Mouse (Mus musculus) G1E (cell line): ENCODE results near the gene Vcl. TPM values are rescaled to one million over a fixed set of nuclear protein-coding genes. Genes with fewer than 3 reads are reported as not detected.

Experiments
- ATAC-seq: 2 replicates; pipeline ENCODE4 v1.8.0; 2016; ENCODE audit warnings: mild to moderate bottlenecking; ENCODE audit not compliant: insufficient number of reproducible peaks, poor library complexity, low FRiP score, severe bottlenecking; ENCODE audit errors: extremely low read depth
- DNase-seq: peaks from one replicate; pipeline ENCODE4 v3.0.0; 2012; ENCODE audit warnings: low spot score
- H3K27me3 ChIP-seq: 2 replicates; pipeline ENCODE4 v1.6.1; 2012; ENCODE audit warnings: mild to moderate bottlenecking, low read length, inconsistent platforms; ENCODE audit not compliant: insufficient read depth
- H3K36me3 ChIP-seq: replicated peaks from 2 replicates; pipeline ENCODE3; 2012; ENCODE audit warnings: mild to moderate bottlenecking, inconsistent platforms
- H3K4me1 ChIP-seq: 2 replicates; pipeline ENCODE4 v1.6.1; 2012; ENCODE audit warnings: low read depth, low read length, inconsistent platforms, mixed read lengths; ENCODE audit not compliant: insufficient read depth
- H3K4me3 ChIP-seq: 2 replicates; pipeline ENCODE4 v1.5.1; 2012; ENCODE audit warnings: low read depth, mild to moderate bottlenecking, inconsistent platforms, low read length, moderate library complexity, mixed read lengths
- H3K9me3 ChIP-seq: replicated peaks from 2 replicates; pipeline ENCODE4 v1.6.1; 2012; ENCODE audit warnings: inconsistent platforms
- CTCF ChIP-seq: IDR thresholded peaks from 2 replicates; pipeline ENCODE4 v1.5.1; 2012; ENCODE audit warnings: low read depth, low read length, inconsistent platforms, mixed read lengths
- GATA1 ChIP-seq: IDR thresholded peaks from 2 replicates; pipeline ENCODE4 v1.6.1; 2012; ENCODE audit warnings: borderline replicate concordance, low read length, inconsistent platforms, mixed read lengths
- GATA2 ChIP-seq: IDR thresholded peaks from 2 replicates; pipeline ENCODE4 v1.6.1; 2012; ENCODE audit warnings: low read depth, low read length, inconsistent platforms, borderline replicate concordance
- POLR2AphosphoS5 ChIP-seq: IDR thresholded peaks from 2 replicates; pipeline ENCODE4 v1.6.1; 2012; ENCODE audit warnings: low read depth, low read length, inconsistent platforms; ENCODE audit not compliant: insufficient replicate concordance
- TAL1 ChIP-seq: conservative IDR thresholded peaks from 2 replicates; pipeline ENCODE4 v1.6.1; 2012; ENCODE audit warnings: low read depth, low read length, inconsistent platforms, mixed read lengths
- polyA plus RNA-seq: library from polyadenylated mRNA; stranded (reverse); fragments of >175 nt; gene quantifications from 2 replicates; pipeline ENCODE4 v1.2.3, GENCODE M21; 2012
- total RNA-seq, 2 experiments: library from RNA; stranded (forward) in 1 of 2; stranded (reverse) in 1 of 2; fragments of 200-1000 nt in 1 of 2; fragments of >200 nt in 1 of 2; fragmentation: Nextera tagmentation in 1 of 2; gene quantifications; 2 replicates each; pipeline ENCODE4 v1.2.3; 2014 to 2017

The Vcl gene
- total and polyA plus RNA-seq, 3 experiments: 36.9 to 125 (median 47.3) TPM

DNA sequence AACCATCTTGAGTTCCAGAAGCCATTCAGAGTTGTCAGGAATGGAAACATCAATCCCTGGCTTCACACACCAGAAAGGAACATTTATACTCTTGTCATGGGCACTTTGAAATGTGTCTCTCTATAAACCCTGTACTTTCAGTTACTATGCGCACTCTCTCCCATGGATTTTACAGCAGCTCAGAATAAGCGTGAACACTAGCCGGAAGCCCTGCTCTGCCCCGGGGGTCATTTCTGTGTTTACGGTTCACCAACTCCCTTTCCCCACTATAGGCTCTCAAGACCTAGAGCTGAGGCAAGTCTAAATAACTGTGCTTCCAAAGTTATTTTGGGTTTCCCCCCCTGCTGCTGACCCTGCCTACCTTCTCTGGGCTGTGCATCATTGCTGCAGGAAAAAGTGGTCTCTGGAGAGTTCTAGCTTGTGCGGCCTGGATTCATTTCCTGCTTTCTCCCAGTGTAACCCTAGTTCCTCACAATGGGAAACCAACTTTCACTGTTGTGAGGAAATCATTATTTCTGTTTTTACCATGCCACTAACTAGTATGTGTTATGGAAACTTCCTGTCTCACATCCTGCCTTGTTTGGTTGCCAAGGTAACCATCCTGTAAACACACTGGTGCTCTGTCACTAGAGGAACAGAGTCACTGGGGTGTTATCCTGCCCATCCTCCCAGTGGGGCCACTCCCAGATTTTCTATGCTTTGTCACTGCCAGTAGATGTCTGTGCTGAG, 102.7 kb downstream of the Vcl start:
- no peak overlapping the region for H3K4me3 ChIP-seq
- no peaks in the 10 kb centered on the region for H3K27me3 ChIP-seq
- no peak for ATAC-seq
- H3K9me3 ChIP-seq: no peaks in the 10 kb centered on the region
- H3K36me3 ChIP-seq: peaks cover 88% of the 10 kb centered on the region
- TF ChIP-seq TAL1: no peak
- TF ChIP-seq CTCF: no peak
- no peak for TF ChIP-seq GATA2
- TF ChIP-seq POLR2AphosphoS5: no peak
- TF ChIP-seq GATA1: no peak
- DNase-seq: no peak
- no peaks in the 10 kb centered on the region for H3K4me1 ChIP-seq

DNA sequence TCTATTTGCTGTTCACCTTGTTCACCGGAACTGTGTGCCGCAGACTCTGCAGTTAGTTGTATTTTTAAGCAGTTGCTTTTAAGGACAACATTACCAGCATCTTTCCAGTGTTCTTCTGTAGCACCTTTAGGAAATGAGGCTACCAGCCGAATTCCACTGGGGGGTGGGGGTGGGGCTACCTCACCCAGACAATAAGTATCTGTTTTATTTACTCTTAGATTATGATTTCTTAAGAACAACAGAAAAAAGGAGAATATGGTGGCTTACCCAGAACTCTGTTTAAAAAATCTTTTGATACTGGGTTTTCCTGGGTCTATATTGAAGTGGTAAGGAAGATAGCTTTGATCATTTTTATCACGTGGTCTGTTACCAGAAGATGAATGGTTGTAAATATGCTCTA, 105.1 kb downstream of the Vcl start:
- H3K27me3 ChIP-seq: no peaks in the 10 kb centered on the region
- H3K9me3 ChIP-seq: no peaks in the 10 kb centered on the region
- H3K4me1 ChIP-seq: no peaks in the 10 kb centered on the region
- DNase-seq (no peak), ATAC-seq (no peak)
- H3K36me3 ChIP-seq: peaks cover 86% of the 10 kb centered on the region
- no peak overlapping the region for H3K4me3 ChIP-seq
- TF ChIP-seq GATA2 (no peak), POLR2AphosphoS5 (no peak), TAL1 (no peak), GATA1 (no peak), CTCF (no peak)

DNA sequence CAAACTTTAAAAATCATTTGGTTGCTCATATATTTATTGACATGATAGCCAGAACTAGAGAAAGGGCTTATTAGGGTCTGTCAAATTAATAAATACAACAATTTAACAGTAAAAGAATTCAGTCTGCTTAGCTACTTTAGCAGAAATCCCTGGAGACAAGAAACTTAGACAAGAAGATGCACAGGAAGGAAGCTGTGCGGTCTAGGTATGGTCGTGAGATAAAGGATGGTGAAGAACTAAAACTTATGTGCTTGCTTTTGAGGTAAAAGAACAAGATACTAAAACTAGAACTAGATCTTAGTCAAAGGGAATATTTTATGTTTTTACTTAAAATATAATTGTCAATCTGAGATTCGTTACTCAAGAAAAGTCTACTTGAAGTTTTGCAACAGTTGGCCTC, 105.6 kb downstream of the Vcl start:
- no peaks in the 10 kb centered on the region for H3K9me3 ChIP-seq
- no peak for DNase-seq
- no peak for ATAC-seq
- H3K4me1 ChIP-seq: no peaks in the 10 kb centered on the region; the same call in 1 of the 2 replicates
- no peak overlapping the region for H3K4me3 ChIP-seq
- no peaks in the 10 kb centered on the region for H3K27me3 ChIP-seq
- peaks cover 86% of the 10 kb centered on the region for H3K36me3 ChIP-seq
- TF ChIP-seq CTCF (no peak), POLR2AphosphoS5 (no peak), TAL1 (no peak), GATA2 (no peak), GATA1 (no peak)

DNA sequence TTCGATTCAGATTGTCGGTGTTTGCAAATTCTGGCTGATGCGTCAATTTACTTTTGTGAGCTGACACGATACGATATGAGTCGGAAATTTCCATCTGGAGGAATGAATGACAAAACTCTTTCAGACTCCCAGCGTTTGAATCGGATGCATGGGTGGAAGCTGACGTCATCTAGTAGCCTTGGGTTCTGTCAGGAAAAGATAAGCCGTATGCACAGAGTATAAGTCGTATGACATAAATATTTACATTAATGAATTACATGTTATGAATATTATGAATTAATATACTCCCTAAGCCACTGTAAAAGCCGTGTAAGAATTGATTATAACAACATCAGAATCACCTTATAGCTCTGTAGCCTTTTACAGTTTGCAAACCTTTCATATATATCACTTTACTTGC, 109.9 kb downstream of the Vcl start:
- no peaks in the 10 kb centered on the region for H3K27me3 ChIP-seq
- ATAC-seq (no peak), DNase-seq (no peak)
- TF ChIP-seq GATA1 (no peak), CTCF (no peak), POLR2AphosphoS5 (no peak), GATA2 (no peak), TAL1 (no peak)
- peaks cover 79% of the 10 kb centered on the region for H3K36me3 ChIP-seq
- peaks cover 8% of the 10 kb centered on the region for H3K4me1 ChIP-seq
- H3K9me3 ChIP-seq: no peaks in the 10 kb centered on the region
- H3K4me3 ChIP-seq: no peak overlapping the region

DNA sequence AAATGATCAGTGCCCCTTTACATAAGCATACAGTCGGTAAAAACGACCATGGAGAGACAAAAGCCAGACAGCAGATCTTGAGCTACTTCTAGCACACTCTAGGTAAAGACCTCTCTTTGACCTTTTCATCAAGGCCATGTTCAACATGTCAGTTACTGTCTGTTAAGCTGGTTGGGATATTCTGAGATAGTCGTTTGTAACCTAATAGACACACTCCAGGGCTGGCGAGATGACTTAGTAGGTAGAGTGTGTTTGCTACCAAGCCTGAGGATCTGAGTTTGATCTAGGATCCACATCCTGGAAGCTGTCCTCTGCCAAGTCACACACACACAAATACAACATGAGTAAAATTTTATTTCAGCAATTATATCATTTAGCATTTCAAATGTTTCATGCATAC, 110.4 kb downstream of the Vcl start:
- no peak for ATAC-seq

GRCm38 (mm10) chr14:21047840-21048239, 118.6 kb downstream of the Vcl start:
- H3K4me1 ChIP-seq: peaks cover 9% of the 10 kb centered on the region
- no peak for DNase-seq
- peaks cover 2% of the 10 kb centered on the region; the same call in 1 of the 2 replicates for H3K9me3 ChIP-seq
- TF ChIP-seq GATA2 (no peak), POLR2AphosphoS5 (no peak), CTCF (no peak), GATA1 (no peak), TAL1 (no peak)
- H3K36me3 ChIP-seq: peaks cover 38% of the 10 kb centered on the region
- ATAC-seq: no peak
- no peaks in the 10 kb centered on the region for H3K27me3 ChIP-seq
- no peak overlapping the region for H3K4me3 ChIP-seq

More for the DNA sequence above, 110.4 kb downstream of the Vcl start:
- Histone ChIP-seq H3K27me3 (no peaks in the 10 kb centered on the region), H3K4me3 (no peak overlapping the region), H3K9me3 (no peaks in the 10 kb centered on the region), H3K4me1 (peaks cover 8% of the 10 kb centered on the region), H3K36me3 (peaks cover 77% of the 10 kb centered on the region)
- DNase-seq: no peak
- TF ChIP-seq GATA2 (no peak), GATA1 (no peak), TAL1 (no peak), POLR2AphosphoS5 (no peak), CTCF (no peak)

- ATAC-seq: no peak
- DNase-seq: no peak
- no peak overlapping the region for H3K4me3 ChIP-seq
- TF ChIP-seq TAL1 (no peak), CTCF (peak; percentile 51; the same call in 1 of the 2 replicates), POLR2AphosphoS5 (no peak), GATA2 (no peak)
- H3K36me3 ChIP-seq: peaks cover 31% of the 10 kb centered on the region
- peaks cover 13% of the 10 kb centered on the region for H3K4me1 ChIP-seq
- no peaks in the 10 kb centered on the region for H3K27me3 ChIP-seq
- H3K9me3 ChIP-seq: peaks cover 2% of the 10 kb centered on the region; the same call in 1 of the 2 replicates
These were observed 119.7 kb downstream of the Vcl start for GRCm38 (mm10) chr14:21048879-21049278.
